26 mouse cellular contexts compared by ENCODE assay signal in the genomic region with DNA sequence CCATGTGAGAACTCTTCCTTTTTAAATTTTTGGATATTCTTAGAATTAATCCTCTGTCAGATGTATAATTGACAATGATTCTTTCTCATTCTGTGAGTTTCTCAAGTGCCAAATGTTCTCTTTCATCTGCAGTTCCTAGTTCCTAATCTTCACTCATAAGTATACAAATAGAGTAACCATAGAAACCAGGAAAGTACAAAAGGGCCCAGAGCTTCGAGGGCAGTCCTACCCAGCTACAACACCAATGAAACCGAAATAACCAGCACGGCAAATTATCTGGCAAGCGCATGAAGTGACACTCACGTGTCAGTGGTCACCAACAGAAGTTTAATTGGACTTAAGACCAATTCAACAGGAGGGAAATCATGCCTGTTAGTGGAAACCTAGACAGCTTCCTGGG.
DNase-seq lines count a peak whose midpoint lies in the region; ATAC-seq and TF ChIP-seq lines count a peak whose summit lies in the region.
"Had no signal": no experiment of that assay in that cellular context is flagged by ENCODE, and none has a peak within 500 bp of the region (broad histone marks: within the 10 kb centered on the region; RNA-seq: fewer than 3 reads in every experiment).

No protein-coding gene starts in this region.

- no peak for TF ChIP-seq CTCF in lung, adult 2 months (IDR thresholded peaks at IDR 0.05; ENCODE audit: insufficient read depth, low read length)
- no peak for TF ChIP-seq CTCF in brain, embryonic 14.5 days (IDR thresholded peaks at IDR 0.05; ENCODE audit: borderline replicate concordance, extremely low read depth, insufficient read depth, insufficient read length)

- H3K4me1 ChIP-seq in lung, adult 2 months (ENCODE audit: control insufficient read depth, insufficient read depth, low read length), result no peaks in the 10 kb centered on the region
- H3K4me1 ChIP-seq: embryonic facial prominence, embryonic 10.5 days; embryonic facial prominence, embryonic 13.5 days; forebrain, embryonic 12.5 days had no signal

- peak; percentile 5 for DNase-seq in lung, adult 2 months
- no peak for DNase-seq in lung, postnatal 10 days
- DNase-seq in retina, postnatal 1 day, result peak; percentile 18
- DNase-seq in retina, embryonic 14.5 days (ENCODE audit: low spot score), result no peak
- DNase-seq in brain, embryonic 14.5 days (ENCODE audit: low read depth), result peak; percentile 54
- peak; percentile 9 for DNase-seq in lung, postnatal 36 days
- DNase-seq in layer of hippocampus, postnatal 10 days (ENCODE audit: low spot score in 2 of 2), result no peak
- DNase-seq: adrenal gland, adult 8-10 months; adrenal gland, postnatal 25 days; cerebellum, adult 11-12 months; cerebellum, adult 8-10 months; cerebellum, postnatal 10 days; cerebellum, postnatal 36 days; embryo, embryonic 11 days; forebrain, postnatal 0 days; gastrocnemius, adult 2 months; gastrocnemius, postnatal 14 days; heart, postnatal 36 days had no signal

- 44% methylated on average over 5 of the region's 5 CpGs for WGBS in lung, adult 2 months

- no peak overlapping the region for H3K4me3 ChIP-seq in lung, adult 2 months (replicated peaks; ENCODE audit: extremely low read depth, low read depth, low read length)
- H3K4me3 ChIP-seq: embryonic facial prominence, embryonic 10.5 days; embryonic facial prominence, embryonic 13.5 days; erythroblast, embryonic 14.5 days; forebrain, embryonic 12.5 days; gastrocnemius, adult 2 months had no signal

- ATAC-seq in megakaryocyte, adult 5-6 weeks (ENCODE audit: poor library complexity, severe bottlenecking), result no peak
- ATAC-seq: activated CD4-positive, CD25-positive, alpha-beta regulatory T cell, adult 4 months; CD4-positive, CD25-positive, alpha-beta regulatory T cell, adult 4 months; forebrain, postnatal 0 days; hindbrain, postnatal 0 days had no signal

- TF ChIP-seq POLR2A in lung, adult 2 months (IDR thresholded peaks at IDR 0.05; ENCODE audit: borderline replicate concordance, extremely low read depth, low read depth, low read length), result no peak
- TF ChIP-seq POLR2A in brain, embryonic 14.5 days (IDR thresholded peaks at IDR 0.05; ENCODE audit: borderline replicate concordance, extremely low read depth, insufficient read depth, insufficient read length, poor library complexity, severe bottlenecking), result no peak

Comparison
In these comparisons a context has a peak if more than half of its experiments do, and no peak if none do; other contexts are left out.
1. DNase-seq: peak in lung, adult 2 months (single experiment), retina, postnatal 1 day (single experiment), brain, embryonic 14.5 days (single experiment) and lung, postnatal 36 days (single experiment); none in lung, postnatal 10 days (single experiment), retina, embryonic 14.5 days (single experiment) and layer of hippocampus, postnatal 10 days (0 of 2).